Mouse (Mus musculus) adipocyte (in vitro differentiated cells): ENCODE data around the gene Exosc6.
A peak's percentile ranks its signal among the peaks of the same experiment; 100 is the strongest.
"Not testable (repeated sequence)": the region's sequence is repeated elsewhere in the genome, so short reads cannot be mapped to it uniquely, and the experiment has no call there.

Source experiments
- DNase-seq: peaks from one replicate; pipeline ENCODE4 v3.0.0-alpha.2; 2016; ENCODE audit warnings: low spot score

Gene Exosc6

GRCm38 (mm10) chr8:111056158-111056663, at the start of gene Exosc6:
Gene Exosc6 (plus strand): TSS chr8:111056339.
- DNase-seq: peak; percentile 96

- not testable (repeated sequence) for DNase-seq
Measured at GRCm38 (mm10) chr8:111010230-111010991, 45.7 kb upstream of the Exosc6 start.

DNA sequence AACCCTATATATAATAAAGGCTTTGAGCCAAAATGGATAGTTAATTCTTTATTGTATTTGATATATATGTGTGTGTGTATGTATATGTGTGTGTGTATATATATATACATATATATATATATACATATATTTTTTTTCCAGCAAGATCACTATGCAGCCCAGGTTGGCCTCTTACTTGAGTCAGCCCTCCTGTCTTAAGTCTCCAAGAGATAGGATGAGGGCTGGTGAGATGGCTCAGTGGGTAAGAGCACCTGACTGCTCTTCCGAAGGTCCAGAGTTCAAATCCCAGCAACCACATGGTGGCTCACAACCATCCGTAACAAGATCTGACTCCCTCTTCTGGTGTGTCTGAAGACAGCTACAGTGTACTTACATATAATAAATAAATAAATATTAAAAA, 29.5 kb upstream of the Exosc6 start:
- DNase-seq: not testable (repeated sequence)

GRCm38 (mm10) chr8:111027391-111027937, 28.7 kb upstream of the Exosc6 start:
- DNase-seq: peak; percentile 82

DNA sequence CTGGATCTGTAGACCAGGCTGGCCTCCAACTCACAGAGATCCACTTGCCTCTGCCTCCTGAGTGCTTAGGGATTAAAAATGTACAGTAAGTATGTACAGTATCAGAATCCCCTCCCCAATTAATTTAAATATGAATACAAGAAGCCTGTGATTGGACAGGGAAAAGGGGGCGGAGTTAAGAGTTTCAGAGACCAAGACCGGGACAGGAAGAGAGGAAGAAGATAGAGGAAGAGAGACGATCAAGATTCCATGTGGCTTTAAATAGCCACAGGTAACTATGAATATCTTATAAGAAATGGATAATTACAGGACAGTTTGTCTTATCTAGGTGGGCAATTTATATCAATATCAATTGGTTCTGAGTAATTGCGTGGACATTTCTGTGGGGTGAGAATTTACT, 26.6 kb upstream of the Exosc6 start:
- no peak for DNase-seq

- no peak for DNase-seq
Measured at GRCm38 (mm10) chr8:111030045-111030444, 26.1 kb upstream of the Exosc6 start.

DNA sequence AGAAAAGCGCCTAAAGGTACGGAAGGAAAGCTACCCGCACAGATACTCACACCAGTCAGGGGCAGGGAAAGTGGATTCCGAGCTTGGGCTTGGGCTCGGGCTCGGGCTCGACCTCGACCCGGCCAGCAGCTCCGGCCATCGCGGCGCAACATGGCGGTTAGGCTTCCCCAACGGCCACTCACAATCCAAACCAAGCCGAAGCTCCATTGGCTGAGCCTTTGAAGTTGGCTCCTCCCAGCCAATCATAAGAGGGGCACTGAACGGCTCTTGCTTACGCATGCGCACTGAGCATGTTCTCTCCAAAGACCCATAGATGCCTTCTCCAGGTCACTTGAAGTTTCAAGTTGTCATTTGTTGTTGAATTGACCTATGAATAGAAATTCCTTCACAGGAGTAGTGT, 24.6 kb upstream of the Exosc6 start, which contains the start of gene Ddx19b:
Ddx19b (minus strand) TSS at position 180 of the 400 bp plus-strand sequence.
- DNase-seq: no peak

GRCm38 (mm10) chr8:111032916-111033315, 23.2 kb upstream of the Exosc6 start, which contains the start of gene Aars:
Gene Aars (plus strand): TSS chr8:111033144.
- no peak for DNase-seq

- peak; percentile 100 for DNase-seq
Measured at GRCm38 (mm10) chr8:111033482-111034215, 22.5 kb upstream of the Exosc6 start.

- DNase-seq: peak; percentile 56
Measured at GRCm38 (mm10) chr8:111034276-111034675, 21.9 kb upstream of the Exosc6 start.

GRCm38 (mm10) chr8:111036591-111036990, 19.5 kb upstream of the Exosc6 start:
- no peak for DNase-seq

DNA sequence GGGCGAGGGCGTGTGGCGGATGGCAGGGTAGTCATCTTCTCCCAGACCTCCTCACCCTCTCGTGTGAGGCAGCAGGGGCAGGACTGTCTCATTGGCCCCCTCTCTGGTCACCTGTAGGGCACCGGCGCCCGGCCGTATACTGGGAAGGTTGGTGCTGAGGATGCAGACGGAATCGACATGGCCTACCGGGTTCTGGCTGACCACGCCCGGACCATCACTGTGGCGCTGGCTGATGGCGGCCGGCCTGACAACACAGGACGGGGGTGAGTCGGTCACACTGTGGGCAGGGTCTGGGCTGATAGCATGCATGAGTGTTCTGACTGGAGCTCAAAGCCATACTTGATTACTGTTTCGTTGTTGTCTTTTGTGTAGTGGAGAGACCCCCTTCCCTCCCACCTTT, 13.6 kb upstream of the Exosc6 start:
- no peak for DNase-seq

DNA sequence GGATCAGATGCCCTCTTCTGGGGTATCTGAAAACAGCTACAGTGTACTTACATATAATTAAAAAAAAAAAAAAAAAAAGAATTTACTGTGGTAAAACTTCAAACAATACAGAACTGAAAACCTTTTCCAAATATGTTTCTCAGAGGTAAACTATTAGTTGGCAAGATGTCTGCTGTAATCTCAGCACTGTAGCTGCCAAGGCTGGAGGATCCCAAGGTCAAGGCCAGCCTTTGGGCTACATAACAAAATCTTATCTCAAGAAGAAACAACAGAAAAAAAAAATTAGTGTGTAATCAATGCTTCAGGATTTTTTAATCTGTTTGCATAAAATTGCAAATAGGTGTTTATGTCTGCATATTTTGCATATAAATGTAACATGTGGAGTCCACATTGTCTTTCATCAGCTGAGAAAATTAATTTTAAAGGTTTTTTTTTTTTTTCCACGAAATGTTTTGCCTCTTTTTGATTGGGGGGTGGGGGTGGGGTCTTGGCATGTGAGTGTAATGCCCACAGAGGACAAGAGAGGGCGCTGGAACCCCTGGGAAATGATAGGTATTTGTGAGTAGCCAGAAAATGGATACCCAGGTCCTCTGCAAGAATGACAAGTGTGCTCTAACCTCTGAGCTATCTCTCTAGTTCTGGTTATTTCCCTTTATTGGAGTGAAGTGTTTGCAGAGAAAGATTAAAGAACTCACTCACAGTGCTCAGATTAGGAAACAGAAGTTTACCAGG, 12.0 kb upstream of the Exosc6 start:
- DNase-seq: no peak

GRCm38 (mm10) chr8:111048694-111049093, 7.4 kb upstream of the Exosc6 start:
- DNase-seq: no peak

DNA sequence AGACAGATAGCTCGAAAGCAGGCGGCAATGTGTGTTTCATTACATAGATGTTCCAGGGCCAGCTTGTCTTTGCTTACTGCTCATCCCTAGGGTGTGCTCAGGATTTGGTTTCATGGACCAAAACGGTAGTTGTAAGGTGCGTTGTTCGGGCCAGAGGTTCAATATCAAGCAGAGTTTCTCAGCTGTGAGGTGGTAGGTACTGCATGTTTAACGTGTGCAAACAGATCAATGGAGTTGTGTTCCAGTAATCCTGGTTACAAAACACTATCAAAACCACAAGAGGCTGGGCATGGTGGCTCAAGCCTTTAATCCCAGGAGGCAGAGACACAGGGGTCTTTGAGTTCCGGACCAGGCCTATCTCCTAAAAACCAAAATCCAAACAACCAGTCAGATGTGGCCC, 7.0 kb upstream of the Exosc6 start:
- DNase-seq: no peak

- peak; percentile 78 for DNase-seq
Measured at GRCm38 (mm10) chr8:111053827-111054518, 2.2 kb upstream of the Exosc6 start.

GRCm38 (mm10) chr8:111055031-111055634, 1.0 kb upstream of the Exosc6 start:
- no peak for DNase-seq

- no peak for DNase-seq
Measured at GRCm38 (mm10) chr8:111055661-111056060, 478 bp upstream of the Exosc6 start.

DNA sequence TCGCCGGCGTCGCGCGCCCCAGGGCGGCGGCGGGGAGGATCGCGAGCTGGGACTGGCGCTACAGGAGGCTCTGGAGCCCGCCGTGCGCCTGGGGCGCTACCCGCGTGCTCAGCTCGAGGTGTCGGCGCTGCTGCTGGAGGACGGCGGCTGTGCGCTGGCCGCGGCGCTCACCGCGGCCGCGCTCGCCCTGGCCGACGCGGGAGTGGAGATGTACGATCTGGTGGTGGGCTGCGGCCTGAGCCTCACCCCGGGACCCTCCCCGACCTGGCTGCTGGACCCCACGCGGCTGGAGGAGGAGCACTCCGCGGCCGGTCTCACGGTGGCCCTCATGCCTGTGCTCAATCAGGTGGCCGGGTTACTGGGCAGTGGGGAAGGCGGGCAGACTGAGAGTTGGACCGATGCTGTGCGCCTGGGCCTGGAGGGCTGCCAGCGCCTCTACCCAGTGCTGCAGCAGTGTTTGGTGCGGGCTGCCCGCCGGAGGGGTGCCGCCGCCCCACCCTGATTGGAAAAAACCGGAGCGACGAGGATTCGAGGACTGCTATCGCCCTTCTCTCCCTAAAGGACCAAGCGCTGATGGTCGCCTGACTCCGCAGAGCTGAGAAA, 653 bp downstream of the Exosc6 start:
- peak; percentile 58 for DNase-seq

DNA sequence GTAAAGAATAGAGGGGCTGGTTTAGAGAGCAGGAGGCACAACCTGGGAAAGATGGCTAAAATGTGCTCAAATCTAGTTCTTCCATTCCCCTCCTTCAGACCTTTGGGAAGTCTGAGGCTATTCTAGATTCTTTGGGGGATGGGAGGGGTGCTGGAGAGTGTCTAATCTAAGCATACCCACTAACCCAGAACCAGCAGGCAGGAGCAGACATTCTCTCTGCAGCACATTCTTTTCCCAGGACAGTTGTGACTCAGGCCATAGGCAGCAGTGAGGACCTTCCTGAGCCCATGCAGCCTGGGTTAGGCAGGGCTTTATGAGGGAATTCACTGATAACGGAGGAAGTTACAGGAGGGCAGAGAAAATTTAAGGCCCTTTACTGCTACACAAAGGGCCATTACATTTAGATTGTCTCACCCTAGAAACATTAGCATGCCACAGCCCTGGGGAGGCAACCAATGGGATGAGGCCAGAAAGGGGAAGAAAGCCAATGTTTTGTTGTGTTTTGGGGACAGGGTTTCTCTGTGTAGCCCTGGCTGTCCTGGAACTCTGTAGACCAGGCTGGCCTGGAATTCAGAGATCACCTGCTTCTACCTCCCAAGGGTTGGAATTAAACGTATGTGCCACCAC, 2.9 kb downstream of the Exosc6 start:
- DNase-seq: no peak
